Mouse (Mus musculus) stomach, postnatal 0 days (tissue): Measurements from ENCODE around the gene Ndufa5.

Experiments
- CTCF ChIP-seq: IDR thresholded peaks from 2 replicates; pipeline ENCODE4 v1.5.1; 2016; ENCODE audit warnings: antibody characterized with exemption, low read depth, mild to moderate bottlenecking, moderate library complexity
- EP300 ChIP-seq: optimal IDR thresholded peaks from 2 replicates; pipeline ENCODE3; 2016; ENCODE audit warnings: antibody characterized with exemption

DNA sequence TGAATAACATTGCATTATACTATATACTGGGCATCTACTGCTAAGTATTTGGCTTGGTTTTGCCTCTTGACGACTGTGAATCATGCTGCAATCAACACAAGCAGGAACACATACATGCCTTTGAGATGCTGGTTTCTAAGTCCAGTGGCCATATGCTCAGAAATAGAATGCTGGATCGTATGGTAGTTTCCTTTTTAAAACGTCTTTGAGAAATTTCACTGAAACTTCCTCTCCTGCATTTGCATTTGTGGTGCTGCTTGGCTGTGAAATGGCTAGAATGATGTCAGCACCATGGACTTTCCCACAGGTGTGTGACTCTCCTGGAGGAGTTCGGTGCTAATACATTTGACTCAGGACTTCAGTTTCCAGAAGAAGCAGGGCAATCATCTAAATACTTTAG is 12.3 kb upstream of the Ndufa5 start:
- TF ChIP-seq CTCF (no peak), EP300 (no peak)
